Mouse (Mus musculus): ENCODE data around the gene Olfr397.

GRCm38 (mm10) chr11:73990307-73990706, 29.7 kb downstream of the Olfr397 start, which contains the start of gene Olfr398:
- no peak for TF ChIP-seq FLI1 (IDR thresholded peaks at IDR 0.05; ENCODE audit: low read length)
- TF ChIP-seq GATA1 (IDR thresholded peaks at IDR 0.05; ENCODE audit: borderline replicate concordance, low read length) = no peak

Measured in megakaryocyte, embryonic 14.5 days (primary cell).